Comparison of ENCODE assay signal across 8 mouse cellular contexts in genomic region chr6:137170226-137170625, GRCm38 (mm10). TPM values are rescaled to one million over a fixed set of nuclear protein-coding genes. Genes with fewer than 3 reads are reported as not detected.
A peak's percentile ranks its signal among the peaks of the same experiment; 100 is the strongest.
DNase-seq lines count a peak whose midpoint lies in the region; ATAC-seq lines count a peak whose summit lies in the region.

TSS of gene Rerg (minus strand) at chr6:137170497.

- peak within 1 kb of the TSS; percentile 59 for H3K4me3 ChIP-seq in heart, embryonic 12.5 days
- peak within 1 kb of the TSS; percentile 44 for H3K4me3 ChIP-seq in forebrain, embryonic 11.5 days (ENCODE audit: low read depth, low read length)
- peak within 1 kb of the TSS; percentile 43 for H3K4me3 ChIP-seq in liver, embryonic 12.5 days

- H3K9me3 ChIP-seq in heart, embryonic 12.5 days (replicated peaks) = no peaks in the 10 kb centered on the region
- H3K9me3 ChIP-seq in forebrain, embryonic 11.5 days (ENCODE audit: control insufficient read depth, low read length) = no peaks in the 10 kb centered on the region
- no peaks in the 10 kb centered on the region for H3K9me3 ChIP-seq in liver, embryonic 12.5 days (replicated peaks)

- H3K9ac ChIP-seq in heart, embryonic 12.5 days = peak within 1 kb of the TSS; percentile 73
- H3K9ac ChIP-seq in forebrain, embryonic 11.5 days (ENCODE audit: low read length) = peak within 1 kb of the TSS; percentile 53
- 0 out of 2 replicates have a peak within 1 kb of the TSS, but pooled peaks have one; percentile 28 for H3K9ac ChIP-seq in liver, embryonic 12.5 days

- no peak for ATAC-seq in heart, embryonic 12.5 days (ENCODE audit: insufficient number of reproducible peaks, low FRiP score)
- no peak for ATAC-seq in forebrain, embryonic 11.5 days (replicated peaks; ENCODE audit: low FRiP score)
- no peak for ATAC-seq in liver, embryonic 12.5 days
- ATAC-seq in inflammation-experienced regulatory T-cells, adult 6 months = no peak

- H3K4me1 ChIP-seq in heart, embryonic 12.5 days (replicated peaks) = peaks cover 13% of the 10 kb centered on the region
- no peaks in the 10 kb centered on the region; the same call in 1 of the 2 replicates for H3K4me1 ChIP-seq in forebrain, embryonic 11.5 days (replicated peaks; ENCODE audit: control insufficient read depth, insufficient read depth, low read length)
- peaks cover 4% of the 10 kb centered on the region; the same call in 1 of the 2 replicates for H3K4me1 ChIP-seq in liver, embryonic 12.5 days

- peak within 1 kb of the TSS; percentile 91 for H3K4me2 ChIP-seq in heart, embryonic 12.5 days
- peak within 1 kb of the TSS; percentile 98 for H3K4me2 ChIP-seq in forebrain, embryonic 11.5 days (ENCODE audit: low read depth, low read length, severe bottlenecking)
- H3K4me2 ChIP-seq in liver, embryonic 12.5 days = peak within 1 kb of the TSS; percentile 63

- H3K27me3 ChIP-seq in heart, embryonic 12.5 days (replicated peaks) = 0 out of 2 replicates have a peak, but pooled peaks cover 4% of the 10 kb centered on the region
- peaks cover 2% of the 10 kb centered on the region; the same call in 1 of the 2 replicates for H3K27me3 ChIP-seq in forebrain, embryonic 11.5 days (ENCODE audit: control insufficient read depth, insufficient read depth, low read length)
- H3K27me3 ChIP-seq in liver, embryonic 12.5 days (replicated peaks) = peaks cover 34% of the 10 kb centered on the region

- 15% methylated on average over 5 of the region's 5 CpGs for WGBS in heart, embryonic 12.5 days
- 8% methylated on average over 5 of the region's 5 CpGs for WGBS in forebrain, embryonic 11.5 days
- WGBS in liver, embryonic 12.5 days (ENCODE audit: insufficient replicate concordance) = 24% methylated on average over 5 of the region's 5 CpGs

- H3K27ac ChIP-seq in heart, embryonic 12.5 days (ENCODE audit: poor library complexity, severe bottlenecking) = no peak within 1 kb of the TSS
- H3K27ac ChIP-seq in forebrain, embryonic 11.5 days (ENCODE audit: low read depth, low read length) = no peak within 1 kb of the TSS
- no peak within 1 kb of the TSS for H3K27ac ChIP-seq in liver, embryonic 12.5 days

- H3K36me3 ChIP-seq in heart, embryonic 12.5 days = no peaks in the 10 kb centered on the region
- no peaks in the 10 kb centered on the region for H3K36me3 ChIP-seq in forebrain, embryonic 11.5 days (ENCODE audit: control insufficient read depth, insufficient read depth, low read length)
- H3K36me3 ChIP-seq in liver, embryonic 12.5 days = no peaks in the 10 kb centered on the region

- DNase-seq in heart, postnatal 25 days (ENCODE audit: low spot score) = no peak
- DNase-seq in ES-CJ7 (ENCODE audit: low read depth, low spot score) = peak; percentile 95
- DNase-seq in forebrain, embryonic 11.5 days (ENCODE audit: low spot score) = no peak
- no peak for DNase-seq in left cerebral cortex, adult 11 months (ENCODE audit: low spot score)
- no peak for DNase-seq in frontal cortex, postnatal 14 days (ENCODE audit: low spot score in 2 of 2)

- intact Hi-C loops in heart, postnatal 25 days (cut with DNase I) = no loop called here

RNA-seq across cellular contexts. Expression of gene Rerg, which starts in this region (rescaled TPM):
- 4.4 and 6.6 TPM in 2 replicates for polyA plus RNA-seq in heart, embryonic 12.5 days (2016; fragmentation: Nextera tagmentation; extraction: Ambion mirVana)
- total RNA-seq in heart, postnatal 25 days (2021) = 1 to 10 TPM; 3.5 to 4.8 TPM
- 1.3 and 1.6 TPM in 2 replicates for polyA plus RNA-seq in forebrain, embryonic 11.5 days (2014; fragmentation: Nextera tagmentation; extraction: Ambion mirVana)
- 2.8 and 3.0 TPM in 2 replicates for polyA plus RNA-seq in liver, embryonic 12.5 days (2016; fragmentation: Nextera tagmentation; extraction: Ambion mirVana)
- polyA plus RNA-seq in inflammation-experienced regulatory T-cells, adult 6 months (2017; shearing (Covaris generic)) = not detected
